Mouse (Mus musculus): ENCODE measurements around the gene Bard1. TPM values are rescaled to one million over a fixed set of nuclear protein-coding genes. Genes with fewer than 3 reads are reported as not detected.

The Bard1 gene
- polyA plus RNA-seq, 1 experiment, result not detected

DNA sequence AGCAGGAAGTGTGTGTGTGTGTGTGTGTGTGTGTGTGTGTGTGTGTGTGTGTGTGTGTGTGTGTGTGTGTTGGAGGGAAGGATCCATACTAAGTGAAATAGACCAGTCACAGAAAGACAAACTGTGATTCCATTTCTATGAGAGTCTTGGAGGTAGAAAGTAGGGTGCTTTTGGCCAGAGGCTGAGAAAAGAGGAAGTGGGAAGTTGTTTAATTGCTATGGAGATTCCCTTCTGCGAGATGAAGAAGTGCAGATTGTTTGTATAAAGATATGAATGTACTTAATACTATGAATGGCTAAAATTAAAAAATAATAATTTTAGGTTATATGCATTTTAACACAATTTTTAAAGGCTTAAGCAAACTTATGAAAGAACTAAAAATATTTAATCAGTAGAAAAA, 99.2 kb downstream of the Bard1 start:
- Histone ChIP-seq H3K4me3 (ENCODE audit: insufficient read depth, low read depth, low read length) (no peak overlapping the region), H3K4me1 (ENCODE audit: control insufficient read depth, insufficient read depth, insufficient read length, low read length) (no peaks in the 10 kb centered on the region), H3K27ac (replicated peaks; ENCODE audit: low read depth, low read length) (no peak overlapping the region)

GRCm38 (mm10) chr1:70997377-70997993, 105.5 kb downstream of the Bard1 start:
- Histone ChIP-seq H3K27ac (replicated peaks; ENCODE audit: low read depth, low read length) (no peak overlapping the region), H3K4me3 (ENCODE audit: insufficient read depth, low read depth, low read length) (no peak overlapping the region), H3K4me1 (ENCODE audit: control insufficient read depth, insufficient read depth, insufficient read length, low read length) (no peaks in the 10 kb centered on the region)

DNA sequence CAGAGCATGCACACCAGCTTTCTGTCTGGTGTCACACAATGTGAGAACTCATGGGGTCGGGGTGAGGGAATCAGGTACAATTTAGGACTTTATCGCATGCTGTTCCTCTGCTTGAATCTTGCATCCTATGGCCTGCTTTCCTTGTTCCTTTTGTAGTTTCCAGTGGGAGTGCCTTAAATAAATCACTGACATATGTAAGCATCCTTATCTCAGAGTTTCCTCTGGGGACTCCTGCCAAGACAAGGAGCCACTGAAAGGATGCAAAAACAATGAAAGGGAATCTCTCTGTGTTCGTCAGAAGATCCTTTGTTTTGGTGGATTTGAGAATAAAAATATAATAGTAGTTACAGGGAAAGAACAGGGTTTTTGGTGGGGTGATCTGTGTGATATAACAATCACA, 106.2 kb downstream of the Bard1 start:
- Histone ChIP-seq H3K4me1 (ENCODE audit: control insufficient read depth, insufficient read depth, insufficient read length, low read length) (no peaks in the 10 kb centered on the region), H3K27ac (replicated peaks; ENCODE audit: low read depth, low read length) (no peak overlapping the region), H3K4me3 (ENCODE audit: insufficient read depth, low read depth, low read length) (no peak overlapping the region)
